ENCODE assay signal across 33 mouse cellular contexts in the genomic region with DNA sequence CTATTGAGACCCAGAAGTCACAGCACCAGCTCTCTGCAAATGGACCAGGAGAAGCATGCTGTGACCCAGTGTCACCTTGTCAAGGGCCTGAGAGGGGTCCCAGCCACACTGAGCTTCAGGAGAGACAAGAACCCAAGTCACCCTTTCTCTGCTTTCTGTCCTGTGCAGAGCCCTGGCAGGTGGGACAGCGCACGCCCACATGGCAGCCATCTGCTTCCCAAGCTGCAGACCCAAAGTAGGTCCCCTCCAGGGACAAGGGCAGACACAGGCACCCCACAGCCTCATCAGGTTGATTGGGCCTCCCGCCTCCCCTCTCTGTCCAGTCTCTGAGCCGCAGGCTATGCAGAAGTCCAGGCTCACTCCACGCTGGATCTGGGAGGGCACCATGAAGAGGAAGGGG. TPM values are rescaled to one million over a fixed set of nuclear protein-coding genes. Genes with fewer than 3 reads are reported as not detected.
DNase-seq lines count a peak whose midpoint lies in the region; ATAC-seq lines count a peak whose summit lies in the region.
"Had no signal": no experiment of that assay in that cellular context is flagged by ENCODE, and none has a peak within 500 bp of the region (broad histone marks: within the 10 kb centered on the region; RNA-seq: fewer than 3 reads in every experiment).

No protein-coding gene starts in this region.

- no peak for ATAC-seq in forebrain, embryonic 13.5 days
- ATAC-seq in forebrain, embryonic 12.5 days (ENCODE audit: low FRiP score), result no peak
- no peak for ATAC-seq in midbrain, embryonic 15.5 days (replicated peaks)
- ATAC-seq: hindbrain, postnatal 0 days; intestine, embryonic 15.5 days had no signal

- H3K27ac ChIP-seq in forebrain, embryonic 13.5 days, result peak overlapping the region; percentile 22; the same call in 1 of the 2 replicates
- no peak overlapping the region for H3K27ac ChIP-seq in forebrain, embryonic 12.5 days
- H3K27ac ChIP-seq in midbrain, embryonic 10.5 days (replicated peaks), result peak overlapping the region; percentile 46; the same call in 1 of the 2 replicates
- no peak overlapping the region for H3K27ac ChIP-seq in midbrain, embryonic 15.5 days
- H3K27ac ChIP-seq: hindbrain, postnatal 0 days; intestine, embryonic 15.5 days; limb, embryonic 12.5 days; liver, embryonic 15.5 days; neural tube, embryonic 12.5 days had no signal

- WGBS in forebrain, embryonic 13.5 days, result 81% methylated on average over 5 of the region's 5 CpGs
- WGBS in forebrain, embryonic 12.5 days, result 89% methylated on average over 5 of the region's 5 CpGs
- 96% methylated on average over 5 of the region's 5 CpGs for WGBS in midbrain, embryonic 10.5 days
- whole genome bisulfite sequencing in midbrain, embryonic 15.5 days, result 68% methylated on average over 4 of the region's 5 CpGs

- no peak overlapping the region for H3K9ac ChIP-seq in forebrain, embryonic 13.5 days
- no peak overlapping the region for H3K9ac ChIP-seq in forebrain, embryonic 12.5 days
- no peak overlapping the region for H3K9ac ChIP-seq in midbrain, embryonic 15.5 days
- H3K9ac ChIP-seq: intestine, embryonic 15.5 days; limb, embryonic 12.5 days; liver, embryonic 15.5 days; lung, embryonic 14.5 days; neural tube, embryonic 12.5 days had no signal

- no peak overlapping the region for H3K4me3 ChIP-seq in forebrain, embryonic 13.5 days
- no peak overlapping the region for H3K4me3 ChIP-seq in forebrain, embryonic 12.5 days (replicated peaks)
- H3K4me3 ChIP-seq in midbrain, embryonic 10.5 days, result no peak overlapping the region
- H3K4me3 ChIP-seq in midbrain, embryonic 15.5 days, result no peak overlapping the region
- H3K4me3 ChIP-seq: erythroblast, embryonic 14.5 days; intestine, embryonic 15.5 days; limb, embryonic 12.5 days; liver, embryonic 15.5 days; myocyte; neural tube, embryonic 12.5 days had no signal

- no peak overlapping the region for H3K4me2 ChIP-seq in forebrain, embryonic 13.5 days
- no peak overlapping the region for H3K4me2 ChIP-seq in forebrain, embryonic 12.5 days
- H3K4me2 ChIP-seq in midbrain, embryonic 15.5 days, result no peak overlapping the region
- H3K4me2 ChIP-seq: intestine, embryonic 15.5 days; limb, embryonic 12.5 days; liver, embryonic 15.5 days; lung, embryonic 14.5 days; midbrain, embryonic 11.5 days; neural tube, embryonic 12.5 days had no signal

- peak; percentile 52 for DNase-seq in cerebellum, adult 9-10 months
- DNase-seq in cerebellum, postnatal 4 days (ENCODE audit: low spot score in 2 of 2), result no peak
- no peak for DNase-seq in midbrain, embryonic 10.5 days (ENCODE audit: low spot score)
- DNase-seq in spleen, postnatal 10 days (ENCODE audit: low spot score in 2 of 2), result no peak
- DNase-seq: adrenal gland, postnatal 14 days; gastrocnemius, postnatal 14 days; heart, postnatal 14 days; kidney, adult 2 months; kidney, postnatal 36 days; layer of hippocampus, postnatal 36 days; lung, embryonic 14.5 days; lung, postnatal 14 days; right cerebral cortex, postnatal 4 days; thymus, adult 2 months; thymus, postnatal 4 days had no signal

- H3K4me1 ChIP-seq in forebrain, embryonic 13.5 days, result peaks cover 36% of the 10 kb centered on the region
- H3K4me1 ChIP-seq in forebrain, embryonic 12.5 days, result peaks cover 23% of the 10 kb centered on the region
- H3K4me1 ChIP-seq in midbrain, embryonic 10.5 days, result peaks cover 60% of the 10 kb centered on the region
- H3K4me1 ChIP-seq in midbrain, embryonic 15.5 days, result peaks cover 27% of the 10 kb centered on the region
- H3K4me1 ChIP-seq: intestine, embryonic 15.5 days; liver, embryonic 15.5 days had no signal

- H3K9me3 ChIP-seq in forebrain, embryonic 13.5 days (replicated peaks), result no peaks in the 10 kb centered on the region
- no peaks in the 10 kb centered on the region for H3K9me3 ChIP-seq in forebrain, embryonic 12.5 days
- no peaks in the 10 kb centered on the region for H3K9me3 ChIP-seq in midbrain, embryonic 10.5 days (replicated peaks)
- H3K9me3 ChIP-seq in midbrain, embryonic 15.5 days, result no peaks in the 10 kb centered on the region
- H3K9me3 ChIP-seq: intestine, embryonic 15.5 days; limb, embryonic 12.5 days; liver, embryonic 15.5 days; neural tube, embryonic 12.5 days had no signal

- H3K36me3 ChIP-seq in forebrain, embryonic 13.5 days (ENCODE audit: poor library complexity, severe bottlenecking), result no peaks in the 10 kb centered on the region
- no peaks in the 10 kb centered on the region for H3K36me3 ChIP-seq in forebrain, embryonic 12.5 days (replicated peaks)
- no peaks in the 10 kb centered on the region for H3K36me3 ChIP-seq in midbrain, embryonic 10.5 days
- H3K36me3 ChIP-seq in midbrain, embryonic 15.5 days (replicated peaks), result no peaks in the 10 kb centered on the region
- H3K36me3 ChIP-seq: intestine, embryonic 15.5 days; limb, embryonic 12.5 days; liver, embryonic 15.5 days; neural tube, embryonic 12.5 days had no signal

- no peaks in the 10 kb centered on the region for H3K27me3 ChIP-seq in forebrain, embryonic 13.5 days
- no peaks in the 10 kb centered on the region; the same call in none of the 2 replicates for H3K27me3 ChIP-seq in forebrain, embryonic 12.5 days
- peaks cover 37% of the 10 kb centered on the region for H3K27me3 ChIP-seq in midbrain, embryonic 10.5 days (ENCODE audit: low read depth, poor library complexity, severe bottlenecking)
- no peaks in the 10 kb centered on the region for H3K27me3 ChIP-seq in midbrain, embryonic 15.5 days (replicated peaks)
- H3K27me3 ChIP-seq: intestine, embryonic 15.5 days; liver, embryonic 15.5 days; neural tube, embryonic 12.5 days had no signal

RNA-seq across cellular contexts. Expression of a gene that starts 24.1 kb away (rescaled TPM):
- not detected in 2 replicates for polyA plus RNA-seq in forebrain, embryonic 13.5 days (2015; fragmentation: Nextera tagmentation; extraction: Ambion mirVana)
- polyA plus RNA-seq in forebrain, embryonic 12.5 days (2016; fragmentation: Nextera tagmentation; extraction: Ambion mirVana), result not detected in 2 replicates
- not detected in 2 replicates for polyA plus RNA-seq in midbrain, embryonic 10.5 days (2016; fragmentation: Nextera tagmentation; extraction: Ambion mirVana)
- not detected in 2 replicates for polyA plus RNA-seq in midbrain, embryonic 15.5 days (2015; fragmentation: Nextera tagmentation; extraction: Ambion mirVana)
- polyA plus RNA-seq: embryonic facial prominence, embryonic 14.5 days; erythroblast, embryonic 14.5 days; heart, embryonic 14.5 days; hindbrain, embryonic 11.5 days; hindbrain, postnatal 0 days; kidney, adult 2 months; kidney, embryonic 16.5 days; limb, embryonic 12.5 days; liver, adult 2 months; liver, embryonic 15.5 days; lung, embryonic 14.5 days; midbrain, embryonic 11.5 days; midbrain, postnatal 0 days; myocyte; neural tube, embryonic 12.5 days; spleen, adult 2 months had no signal

RNA-seq across cellular contexts. Expression of a gene that starts 52.5 kb away (rescaled TPM):
- polyA plus RNA-seq in forebrain, embryonic 13.5 days (2015; fragmentation: Nextera tagmentation; extraction: Ambion mirVana), result 32.0 and 34.0 TPM in 2 replicates
- 17.0 and 19.6 TPM in 2 replicates for polyA plus RNA-seq in forebrain, embryonic 12.5 days (2016; fragmentation: Nextera tagmentation; extraction: Ambion mirVana)
- 7.6 and 8.3 TPM in 2 replicates for polyA plus RNA-seq in midbrain, embryonic 10.5 days (2016; fragmentation: Nextera tagmentation; extraction: Ambion mirVana)
- polyA plus RNA-seq in midbrain, embryonic 15.5 days (2015; fragmentation: Nextera tagmentation; extraction: Ambion mirVana), result 53.5 and 54.2 TPM in 2 replicates
- polyA plus RNA-seq: myocyte had no signal

RNA-seq across cellular contexts. Expression of a gene that starts 58.8 kb away (rescaled TPM):
- 45.2 and 52.0 TPM in 2 replicates for polyA plus RNA-seq in forebrain, embryonic 13.5 days (2015; fragmentation: Nextera tagmentation; extraction: Ambion mirVana)
- 84.2 and 89.3 TPM in 2 replicates for polyA plus RNA-seq in forebrain, embryonic 12.5 days (2016; fragmentation: Nextera tagmentation; extraction: Ambion mirVana)
- polyA plus RNA-seq in midbrain, embryonic 10.5 days (2016; fragmentation: Nextera tagmentation; extraction: Ambion mirVana), result 108 and 110 TPM in 2 replicates
- polyA plus RNA-seq in midbrain, embryonic 15.5 days (2015; fragmentation: Nextera tagmentation; extraction: Ambion mirVana), result 17.6 and 19.6 TPM in 2 replicates

Comparison
In these comparisons a context has a peak if more than half of its experiments do, and no peak if none do; other contexts are left out.
1. H3K27ac ChIP-seq: peak in forebrain, embryonic 13.5 days (single experiment) and midbrain, embryonic 10.5 days (single experiment); none in forebrain, embryonic 12.5 days (single experiment) and midbrain, embryonic 15.5 days (single experiment).